Mouse (Mus musculus): ENCODE results near the gene Ola1.

- TF ChIP-seq POLR2A (IDR thresholded peaks at IDR 0.05; ENCODE audit: extremely low read depth, insufficient read depth, low read length) (no peak), CTCF (IDR thresholded peaks at IDR 0.05; ENCODE audit: extremely low read depth, insufficient read depth, low read length) (no peak)
Measured at GRCm38 (mm10) chr2:73056090-73056956, 162.4 kb downstream of the Ola1 start.
